Mouse (Mus musculus) kidney, adult 2 months (tissue): ENCODE data around the gene Kcnj4. TPM values are rescaled to one million over a fixed set of nuclear protein-coding genes. Genes with fewer than 3 reads are reported as not detected.

Experiments used
- DNase-seq: peaks from one replicate; pipeline ENCODE4 v3.0.0; 2021
- H3K27ac ChIP-seq: fragments of 200-500 bp; 2 replicates; pipeline ENCODE4 v1.5.1; 2012; ENCODE audit warnings: low read depth, low read length, control low read depth, inconsistent platforms; ENCODE audit not compliant: insufficient read depth
- H3K27me3 ChIP-seq: fragments of 200-500 bp; replicated peaks from 2 replicates; pipeline ENCODE4 v1.6.1; 2012; ENCODE audit warnings: mild to moderate bottlenecking, moderate library complexity, low read length, inconsistent platforms; ENCODE audit not compliant: control insufficient read depth, insufficient read depth
- H3K36me3 ChIP-seq: fragments of 200-500 bp; 2 replicates; pipeline ENCODE4 v1.6.1; 2012; ENCODE audit warnings: mild to moderate bottlenecking, moderate library complexity, low read length, inconsistent platforms; ENCODE audit not compliant: control insufficient read depth, insufficient read depth
- H3K4me1 ChIP-seq: fragments of 200-500 bp; 2 replicates; pipeline ENCODE4 v1.6.1; 2011; ENCODE audit warnings: low read length; ENCODE audit not compliant: control insufficient read depth, insufficient read depth
- H3K4me3 ChIP-seq: fragments of 200-500 bp; 2 replicates; pipeline ENCODE4 v1.5.1; 2011; ENCODE audit warnings: mild to moderate bottlenecking, low read depth, low read length, control low read depth; ENCODE audit not compliant: insufficient read depth
- CTCF ChIP-seq: fragments of 200-500 bp; conservative IDR thresholded peaks from 2 replicates; pipeline ENCODE4 v1.5.1; 2011; ENCODE audit warnings: low read depth, mild to moderate bottlenecking, control low read depth, low read length, moderate library complexity, mixed read lengths; ENCODE audit not compliant: insufficient read depth, insufficient read length
- POLR2A ChIP-seq: fragments of 200-500 bp; IDR thresholded peaks from one replicate; pipeline ENCODE4 v1.6.1; 2011; ENCODE audit warnings: low read depth, low read length, control low read depth
- WGBS: fragments of 180-500 bp; shearing (Covaris S2); methylation state at CpG from one replicate; pipeline ENCODE4 v1.1.7; 2018; 5-methylcytosine and 5-hydroxymethylcytosine counted together
- polyA plus RNA-seq: library from polyadenylated mRNA; depleted of rRNA; stranded (reverse); fragments of >200 nt; gene quantifications from 2 replicates; pipeline ENCODE4 v1.2.3, GENCODE M21; 2012

Gene Kcnj4
- polyA plus RNA-seq, 1 experiment = 0.05 TPM

DNA sequence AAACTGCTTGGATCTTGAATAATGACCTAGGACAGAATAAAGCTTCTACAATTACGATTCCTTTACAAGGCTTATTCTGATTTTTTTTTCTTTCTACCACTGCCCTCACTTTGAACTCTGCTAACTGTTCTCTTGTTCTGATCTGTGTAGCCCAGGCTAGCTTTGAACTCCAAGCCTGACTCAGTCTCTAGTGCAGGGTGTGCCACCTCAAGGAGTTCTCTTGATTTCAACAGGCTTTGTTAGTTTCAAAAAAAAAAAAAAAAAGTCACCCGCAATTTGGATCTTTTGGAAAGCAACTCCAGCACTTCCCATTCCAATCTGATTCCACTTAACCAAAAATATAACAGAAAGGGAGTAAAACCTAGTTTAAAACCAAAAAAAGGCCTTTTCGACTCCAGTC is 40.5 kb upstream of the Kcnj4 start:
- no peak for DNase-seq
- peaks cover 2% of the 10 kb centered on the region; the same call in 1 of the 2 replicates for H3K4me1 ChIP-seq
- peak overlapping the region; percentile 87 for H3K4me3 ChIP-seq
- peak overlapping the region; percentile 96; the same call in 1 of the 2 replicates for H3K27ac ChIP-seq
- H3K27me3 ChIP-seq = no peaks in the 10 kb centered on the region
- 0% methylated on average over 3 of the region's 3 CpGs for WGBS
- H3K36me3 ChIP-seq = peaks cover 3% of the 10 kb centered on the region; the same call in 1 of the 2 replicates
- TF ChIP-seq CTCF (no peak), POLR2A (no peak)

DNA sequence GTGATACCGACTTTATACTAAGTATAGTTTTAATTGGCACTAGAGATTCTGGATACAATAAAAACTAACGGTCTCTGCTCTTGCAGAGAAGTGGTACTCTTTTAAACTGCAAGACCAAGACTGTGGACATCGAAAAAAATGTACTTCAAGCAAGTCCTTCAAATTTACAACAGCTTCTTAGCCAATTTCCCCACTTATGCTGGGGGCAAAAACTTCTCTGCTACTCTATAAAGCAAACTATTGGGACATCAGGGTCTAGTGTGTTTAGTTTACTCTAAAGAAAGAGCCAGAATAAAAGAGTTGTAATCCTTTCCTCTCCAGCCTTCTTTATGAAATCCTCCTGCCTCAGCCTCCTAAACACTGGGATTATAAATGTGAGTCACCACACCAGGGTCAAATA is 38.9 kb upstream of the Kcnj4 start:
- Histone ChIP-seq H3K4me3 (no peak overlapping the region), H3K36me3 (peaks cover 11% of the 10 kb centered on the region), H3K4me1 (peaks cover 2% of the 10 kb centered on the region; the same call in 1 of the 2 replicates), H3K27me3 (no peaks in the 10 kb centered on the region), H3K27ac (no peak overlapping the region)
- TF ChIP-seq CTCF = no peak
- 88% methylated on average over 3 of the region's 3 CpGs for WGBS
- no peak for DNase-seq

DNA sequence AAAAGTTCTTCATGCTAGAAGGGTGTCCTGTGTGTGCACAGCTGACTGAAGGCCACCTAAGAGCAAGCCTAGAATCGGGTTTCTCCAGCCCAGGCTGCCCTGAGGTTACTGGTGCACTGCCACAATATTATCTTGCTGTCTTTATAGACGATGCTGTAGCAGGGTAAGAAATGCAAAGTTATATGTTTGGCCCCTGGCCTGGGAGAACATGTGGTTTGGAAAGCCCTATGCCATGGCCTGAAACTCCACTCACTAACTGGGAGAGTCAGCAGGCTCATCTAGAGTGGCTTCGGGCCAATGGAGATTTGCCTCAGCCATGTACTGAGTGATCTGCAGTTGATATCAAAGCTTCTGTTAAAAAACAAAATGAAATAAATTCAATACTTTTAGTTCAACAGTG is 28.8 kb upstream of the Kcnj4 start:
- DNase-seq = no peak
- no peak for TF ChIP-seq POLR2A
- no peak for TF ChIP-seq CTCF
- Histone ChIP-seq H3K27me3 (no peaks in the 10 kb centered on the region), H3K4me1 (peaks cover 3% of the 10 kb centered on the region; the same call in 1 of the 2 replicates), H3K4me3 (no peak overlapping the region), H3K36me3 (peaks cover 41% of the 10 kb centered on the region), H3K27ac (no peak overlapping the region)
- 60% methylated on average over 3 of the region's 3 CpGs for WGBS

DNA sequence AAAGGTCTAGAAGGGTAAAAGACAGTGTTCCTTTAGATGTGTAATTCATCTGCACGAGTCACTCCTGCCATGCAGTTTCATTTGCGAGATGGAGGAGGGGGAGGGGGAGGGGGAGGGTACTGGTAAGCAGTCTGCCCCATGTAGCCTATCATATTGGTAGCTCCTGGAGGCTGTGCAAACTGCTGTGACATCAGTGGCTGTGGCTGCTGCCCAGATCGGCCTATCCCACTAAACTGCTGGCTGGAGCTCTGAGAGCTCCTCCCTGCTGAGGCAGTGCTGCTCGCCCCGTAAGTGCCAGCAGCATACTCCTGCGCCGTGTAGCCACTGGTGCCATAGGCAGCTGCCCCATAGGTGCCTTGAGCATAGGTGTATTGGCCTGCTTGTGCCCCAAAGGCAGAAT is 24.9 kb upstream of the Kcnj4 start:
- H3K36me3 ChIP-seq = peaks cover 26% of the 10 kb centered on the region
- TF ChIP-seq CTCF (no peak), POLR2A (no peak)
- H3K4me1 ChIP-seq = peaks cover 3% of the 10 kb centered on the region; the same call in 1 of the 2 replicates
- no peak for DNase-seq
- H3K4me3 ChIP-seq = no peak overlapping the region
- 54% methylated on average over 7 of the region's 7 CpGs for WGBS
- H3K27me3 ChIP-seq = no peaks in the 10 kb centered on the region
- H3K27ac ChIP-seq = no peak overlapping the region

DNA sequence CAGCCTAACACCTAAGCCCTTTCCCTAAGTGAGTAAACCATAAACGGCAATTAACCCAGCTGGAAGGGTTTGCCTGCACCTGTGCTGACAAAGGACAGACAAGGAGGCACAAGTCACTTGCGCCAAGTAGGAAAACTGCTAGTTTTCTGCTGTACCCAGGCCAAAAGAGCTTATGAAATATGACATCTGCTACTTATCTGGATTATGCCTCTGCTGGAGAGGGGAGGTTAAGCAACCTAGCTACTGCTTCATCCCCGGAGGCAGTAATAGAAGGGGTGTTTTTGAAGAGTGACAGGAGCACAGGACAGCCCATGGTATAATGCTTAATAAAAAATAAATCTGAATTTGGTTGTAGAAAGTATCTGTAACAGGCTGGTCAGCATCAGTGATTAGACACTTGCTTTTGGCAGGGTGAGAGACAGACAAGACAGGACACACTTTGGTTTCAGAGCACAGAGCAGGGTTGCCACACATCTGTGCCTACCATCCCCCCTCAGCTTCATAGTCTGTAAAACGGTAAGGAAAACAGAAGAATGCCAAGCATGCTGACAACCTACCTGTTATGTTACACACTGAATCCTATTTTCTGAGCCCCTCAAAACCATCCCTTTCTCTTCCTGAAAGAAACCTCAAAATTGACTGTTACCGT is 23.1 kb upstream of the Kcnj4 start:
- WGBS = 49% methylated on average over 5 of the region's 5 CpGs
- TF ChIP-seq CTCF (no peak), POLR2A (no peak)
- Histone ChIP-seq H3K27ac (no peak overlapping the region), H3K27me3 (no peaks in the 10 kb centered on the region), H3K4me1 (peaks cover 3% of the 10 kb centered on the region; the same call in 1 of the 2 replicates), H3K36me3 (peaks cover 18% of the 10 kb centered on the region), H3K4me3 (no peak overlapping the region)
- no peak for DNase-seq

DNA sequence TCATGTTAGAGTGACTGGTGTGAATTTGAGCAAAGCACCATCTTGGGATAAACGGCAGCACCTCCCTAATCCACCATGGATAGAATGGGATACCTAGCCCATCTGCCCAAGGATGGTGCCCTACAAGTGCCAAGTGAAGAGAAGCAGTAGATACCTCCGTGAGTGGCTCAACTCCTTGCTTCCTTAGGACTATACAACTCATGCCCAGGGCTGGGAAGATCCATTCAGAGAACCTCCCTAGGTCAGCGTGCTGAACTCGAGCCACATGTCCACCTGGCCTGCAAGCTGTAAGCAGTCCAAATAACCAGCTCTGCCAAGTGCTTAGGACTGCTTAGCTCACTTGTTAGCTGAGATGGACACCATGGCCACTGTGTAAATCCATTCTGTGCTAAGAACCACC is 22.2 kb upstream of the Kcnj4 start:
- 54% methylated on average over 4 of the region's 4 CpGs for WGBS
- Histone ChIP-seq H3K27me3 (no peaks in the 10 kb centered on the region), H3K4me1 (peaks cover 3% of the 10 kb centered on the region; the same call in 1 of the 2 replicates), H3K4me3 (no peak overlapping the region), H3K27ac (no peak overlapping the region), H3K36me3 (peaks cover 14% of the 10 kb centered on the region)
- DNase-seq = no peak
- no peak for TF ChIP-seq POLR2A

DNA sequence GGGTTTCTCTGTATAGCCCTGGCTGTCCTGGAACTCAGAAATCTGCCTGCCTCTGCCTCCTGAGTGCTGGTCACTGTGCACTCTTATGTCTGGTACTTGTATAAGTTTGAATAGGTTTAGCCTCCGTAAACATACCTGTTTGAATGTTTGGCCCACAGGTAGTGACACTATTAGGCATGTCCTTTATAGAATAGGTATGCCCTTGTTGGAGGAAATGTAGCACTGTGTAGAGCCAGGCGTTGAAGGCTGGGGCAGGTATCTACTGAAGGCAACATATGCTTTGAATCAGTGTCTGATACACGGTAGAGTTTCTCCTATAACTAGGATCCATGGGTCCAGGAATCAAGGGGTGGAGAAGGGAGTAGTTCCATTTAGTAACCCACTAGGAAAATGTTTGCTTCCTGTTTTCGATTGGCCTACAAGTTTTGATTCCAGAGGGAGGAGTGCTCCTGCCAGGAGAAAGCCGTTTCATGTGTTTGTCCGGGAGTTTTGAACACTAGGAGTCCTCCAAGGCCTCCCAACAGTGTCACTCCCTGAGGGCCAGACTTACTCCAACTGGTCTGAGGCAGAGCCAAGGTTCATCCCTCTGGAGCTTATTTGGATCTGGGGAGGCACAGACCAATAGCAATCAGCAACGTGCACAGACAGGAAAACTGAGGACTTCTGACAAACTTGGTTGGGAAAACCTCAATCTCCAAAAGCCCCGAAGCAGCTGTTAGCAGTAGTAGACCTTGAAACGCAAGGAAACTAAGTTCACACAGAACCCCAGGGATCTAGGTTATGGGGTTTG is 21.1 kb upstream of the Kcnj4 start:
- DNase-seq = peak; percentile 26
- H3K27me3 ChIP-seq = no peaks in the 10 kb centered on the region
- no peak overlapping the region for H3K27ac ChIP-seq
- H3K4me3 ChIP-seq = no peak overlapping the region
- TF ChIP-seq POLR2A (no peak), CTCF (no peak)
- peaks cover 3% of the 10 kb centered on the region; the same call in 1 of the 2 replicates for H3K4me1 ChIP-seq
- WGBS = 49% methylated on average over 9 of the region's 9 CpGs
- H3K36me3 ChIP-seq = peaks cover 11% of the 10 kb centered on the region

DNA sequence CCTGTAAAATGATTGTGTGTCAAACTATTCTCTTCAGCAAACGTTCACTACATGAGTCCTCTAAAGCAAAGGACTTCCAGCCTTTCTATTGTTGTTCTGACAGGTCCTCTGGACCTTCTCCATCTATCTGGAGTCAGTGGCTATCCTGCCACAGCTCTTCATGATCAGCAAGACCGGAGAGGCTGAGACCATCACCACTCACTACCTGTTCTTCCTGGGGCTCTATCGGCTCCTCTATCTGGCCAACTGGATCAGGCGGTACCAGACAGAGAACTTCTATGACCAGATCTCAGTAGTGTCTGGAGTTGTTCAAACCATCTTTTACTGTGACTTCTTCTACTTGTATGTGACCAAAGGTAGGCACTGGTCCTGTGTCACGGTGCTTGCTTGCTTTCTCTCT is 20.5 kb upstream of the Kcnj4 start:
- no peak overlapping the region for H3K27ac ChIP-seq
- no peak for DNase-seq
- no peak for TF ChIP-seq POLR2A
- TF ChIP-seq CTCF = no peak
- H3K4me1 ChIP-seq = peaks cover 3% of the 10 kb centered on the region; the same call in 1 of the 2 replicates
- no peaks in the 10 kb centered on the region for H3K27me3 ChIP-seq
- no peak overlapping the region for H3K4me3 ChIP-seq
- WGBS = 85% methylated on average over 5 of the region's 5 CpGs
- H3K36me3 ChIP-seq = peaks cover 11% of the 10 kb centered on the region
